Mouse (Mus musculus) liver, postnatal 0 days (tissue): ENCODE results near the gene Slc45a1.

Experiments used
- CTCF ChIP-seq: sonication (generic); IDR thresholded peaks from 2 replicates; pipeline ENCODE4 v1.5.1; 2016; ENCODE audit warnings: antibody characterized with exemption, low read depth
- EP300 ChIP-seq: IDR thresholded peaks from 2 replicates; pipeline ENCODE4 v1.6.1; 2016; ENCODE audit warnings: antibody characterized with exemption, low read depth, mild to moderate bottlenecking

DNA sequence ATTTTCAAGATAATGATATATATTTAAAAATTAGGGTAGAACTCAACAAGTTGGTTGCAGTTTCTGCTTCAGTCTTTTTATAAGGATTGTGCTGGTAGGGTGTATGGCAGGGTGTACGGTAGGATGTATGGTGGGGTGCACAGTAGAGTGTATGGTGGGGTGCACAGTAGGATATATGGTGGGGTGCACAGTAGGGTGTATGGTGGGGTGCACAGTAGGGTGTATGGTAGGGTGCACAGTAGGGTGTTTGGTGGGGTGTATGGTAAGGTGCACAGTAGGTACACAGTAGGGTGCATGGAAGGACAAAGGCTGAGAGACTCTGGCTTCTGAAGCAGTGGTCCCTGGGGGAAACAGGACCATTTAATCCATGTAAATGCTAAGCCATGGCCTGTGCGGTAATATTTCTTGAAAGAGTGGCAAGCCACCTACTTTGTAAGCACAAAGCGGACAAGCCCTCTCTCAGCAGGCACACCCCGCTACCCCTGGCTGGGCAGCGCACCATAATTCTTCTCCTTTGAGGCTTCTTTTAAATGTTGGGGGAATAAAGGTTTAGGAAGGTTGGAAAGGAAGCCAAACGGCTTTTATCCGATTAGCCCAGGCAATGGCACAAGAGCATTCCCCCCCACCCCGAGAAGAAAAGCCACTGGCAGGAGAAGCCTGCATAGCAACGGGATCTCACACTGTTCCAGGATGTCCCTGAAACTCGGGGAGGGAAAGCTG is 25.3 kb upstream of the Slc45a1 start:
- TF ChIP-seq CTCF (no peak), EP300 (no peak)
